Mouse (Mus musculus) liver, postnatal 0 days (tissue): ENCODE data around the gene Dusp27. TPM values are rescaled to one million over a fixed set of nuclear protein-coding genes. Genes with fewer than 3 reads are reported as not detected.

Experiments used
- ATAC-seq: fragments of 200-750 bp; cut with Nextera tagmentation; 2 replicates; pipeline ENCODE4 v1.8.0; 2017; ENCODE audit warnings: mild to moderate bottlenecking, moderate library complexity
- DNase-seq: peaks from one replicate; pipeline ENCODE4 v3.0.0-alpha.2; 2016
- H3K27ac ChIP-seq: fragments of 300-500 bp; sonication (generic); 2 replicates; pipeline ENCODE4 v1.5.1; 2014; ENCODE audit warnings: antibody characterized with exemption, moderate library complexity, mild to moderate bottlenecking, low read depth
- H3K27me3 ChIP-seq: fragments of 300-500 bp; sonication (generic); 2 replicates; pipeline ENCODE4 v1.6.1; 2014; ENCODE audit warnings: low read length, control low read depth, mixed read lengths; ENCODE audit not compliant: insufficient read depth
- H3K36me3 ChIP-seq: fragments of 300-500 bp; sonication (generic); replicated peaks from 2 replicates; pipeline ENCODE4 v1.6.1; 2014; ENCODE audit warnings: mild to moderate bottlenecking, control low read depth, low read length, moderate library complexity, mixed read lengths; ENCODE audit not compliant: insufficient read depth
- H3K4me1 ChIP-seq: fragments of 300-500 bp; sonication (generic); 2 replicates; pipeline ENCODE4 v1.6.1; 2014; ENCODE audit warnings: antibody characterized with exemption, mild to moderate bottlenecking, control low read depth; ENCODE audit not compliant: insufficient read depth
- H3K4me2 ChIP-seq: fragments of 300-500 bp; sonication (generic); 2 replicates; pipeline ENCODE4 v1.6.1; 2014; ENCODE audit warnings: low read depth, mild to moderate bottlenecking, low read length, moderate library complexity, mixed read lengths
- H3K4me3 ChIP-seq: fragments of 300-500 bp; sonication (generic); 2 replicates; pipeline ENCODE4 v1.5.1; 2014; ENCODE audit warnings: low read depth, low read length
- H3K9ac ChIP-seq: fragments of 300-500 bp; sonication (generic); replicated peaks from 2 replicates; pipeline ENCODE4 v1.6.1; 2014; ENCODE audit warnings: mild to moderate bottlenecking, moderate library complexity
- H3K9me3 ChIP-seq: fragments of 300-500 bp; sonication (generic); 2 replicates; pipeline ENCODE4 v1.6.1; 2016; ENCODE audit warnings: mild to moderate bottlenecking, control low read depth, low read length, mixed read lengths
- CTCF ChIP-seq: sonication (generic); IDR thresholded peaks from 2 replicates; pipeline ENCODE4 v1.5.1; 2016; ENCODE audit warnings: antibody characterized with exemption, low read depth
- EP300 ChIP-seq: IDR thresholded peaks from 2 replicates; pipeline ENCODE4 v1.6.1; 2016; ENCODE audit warnings: antibody characterized with exemption, low read depth, mild to moderate bottlenecking
- WGBS: fragments of 180-500 bp; shearing (Covaris S2); extraction: QIAGEN DNeasy Blood & Tissue Kit; methylation state at CpG from one replicate; pipeline ENCODE4 v1.1.7; 2014; ENCODE audit not compliant: insufficient replicate concordance; 5-methylcytosine and 5-hydroxymethylcytosine counted together
- polyA plus RNA-seq: library from polyadenylated mRNA; unstranded; fragments of >200 nt; fragmentation: Nextera tagmentation; extraction: Ambion mirVana; gene quantifications from 2 replicates; pipeline ENCODE4 v1.2.1, GENCODE M21; 2015

The Dusp27 gene
- polyA plus RNA-seq, result 0.04 and 0.20 TPM in 2 replicates

DNA sequence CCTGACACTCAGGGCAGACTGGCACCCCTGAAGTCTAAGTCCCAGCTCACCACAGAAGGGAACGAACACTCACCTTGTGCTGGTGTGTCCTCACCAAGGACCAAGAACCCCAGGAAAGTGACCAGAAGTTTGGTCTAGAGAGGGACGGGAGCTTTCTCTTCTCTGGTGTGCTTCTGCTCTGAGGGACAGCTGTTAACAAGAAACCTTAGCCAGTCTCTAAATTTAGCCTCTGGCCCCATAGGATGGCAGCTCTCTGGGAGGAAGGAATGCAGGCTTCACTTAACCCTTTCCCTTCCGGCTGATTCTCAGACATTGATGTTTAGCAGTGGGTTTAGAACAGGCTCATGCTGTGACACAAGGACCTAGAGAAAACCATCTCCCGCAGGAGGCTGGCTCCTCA is at the start of gene Dusp27:
Gene Dusp27 (minus strand): TSS at position 204 of the 400 bp plus-strand sequence.
- no peak for DNase-seq
- WGBS, result 57% methylated on average over 4 of the region's 4 CpGs
- no peak within 1 kb of the TSS for H3K4me2 ChIP-seq

GRCm38 (mm10) chr1:166173621-166174020 is 45.9 kb upstream of the Dusp27 start:
- Histone ChIP-seq H3K9me3 (no peaks in the 10 kb centered on the region), H3K27ac (no peak overlapping the region), H3K36me3 (no peaks in the 10 kb centered on the region), H3K9ac (no peak overlapping the region), H3K4me2 (no peak overlapping the region), H3K4me3 (no peak overlapping the region), H3K27me3 (no peaks in the 10 kb centered on the region), H3K4me1 (no peaks in the 10 kb centered on the region)
- TF ChIP-seq CTCF (no peak), EP300 (no peak)
- ATAC-seq, result no peak
- WGBS, result 76% methylated on average over 9 of the region's 9 CpGs
- DNase-seq, result no peak

More for the DNA sequence above, at the start of gene Dusp27:
- H3K27me3 ChIP-seq, result no peaks in the 10 kb centered on the region
- no peak for ATAC-seq
- TF ChIP-seq CTCF (no peak), EP300 (no peak)
- H3K4me1 ChIP-seq, result peaks cover 3% of the 10 kb centered on the region; the same call in 1 of the 2 replicates
- no peak within 1 kb of the TSS for H3K27ac ChIP-seq
- H3K36me3 ChIP-seq, result no peaks in the 10 kb centered on the region
- no peaks in the 10 kb centered on the region for H3K9me3 ChIP-seq
- H3K4me3 ChIP-seq, result no peak within 1 kb of the TSS
- H3K9ac ChIP-seq, result no peak within 1 kb of the TSS

- H3K4me3 ChIP-seq, result no peak overlapping the region
- H3K4me1 ChIP-seq, result no peaks in the 10 kb centered on the region
- H3K27me3 ChIP-seq, result no peaks in the 10 kb centered on the region
- ATAC-seq, result no peak
- DNase-seq, result no peak
- no peaks in the 10 kb centered on the region for H3K9me3 ChIP-seq
- H3K9ac ChIP-seq, result no peak overlapping the region
- WGBS, result 70% methylated on average over 3 of the region's 3 CpGs
- no peaks in the 10 kb centered on the region for H3K36me3 ChIP-seq
- TF ChIP-seq EP300 (no peak), CTCF (no peak)
- H3K27ac ChIP-seq, result no peak overlapping the region
- no peak overlapping the region for H3K4me2 ChIP-seq
These were observed 45.3 kb upstream of the Dusp27 start for GRCm38 (mm10) chr1:166172992-166173391.

DNA sequence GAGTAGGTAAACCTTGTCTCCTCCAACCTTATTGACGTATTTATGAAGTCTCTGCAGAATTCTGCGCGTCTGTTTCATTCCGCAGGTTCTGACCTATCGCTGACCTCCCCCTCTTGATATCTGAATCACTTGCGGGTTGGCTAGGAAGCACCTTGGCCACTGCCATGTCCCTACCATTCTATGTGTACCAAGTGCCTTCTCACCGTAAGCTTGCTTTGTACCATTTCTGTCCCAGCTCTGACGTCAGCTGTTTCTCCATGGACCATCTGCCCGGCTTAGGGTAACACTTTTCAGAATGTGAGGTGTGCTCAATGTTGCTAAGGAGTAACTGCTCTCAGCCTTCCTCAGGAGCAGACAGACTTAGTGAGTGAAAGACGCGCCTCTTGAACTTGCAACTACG is 43.1 kb upstream of the Dusp27 start:
- no peak overlapping the region for H3K4me3 ChIP-seq
- H3K9ac ChIP-seq, result no peak overlapping the region
- no peaks in the 10 kb centered on the region for H3K27me3 ChIP-seq
- no peaks in the 10 kb centered on the region for H3K9me3 ChIP-seq
- no peak overlapping the region for H3K27ac ChIP-seq
- DNase-seq, result peak; percentile 3
- WGBS, result 86% methylated on average over 12 of the region's 12 CpGs
- TF ChIP-seq CTCF (no peak), EP300 (no peak)
- no peaks in the 10 kb centered on the region for H3K36me3 ChIP-seq
- ATAC-seq, result no peak
- no peak overlapping the region for H3K4me2 ChIP-seq
- H3K4me1 ChIP-seq, result no peaks in the 10 kb centered on the region

- Histone ChIP-seq H3K36me3 (no peaks in the 10 kb centered on the region), H3K27me3 (no peaks in the 10 kb centered on the region), H3K9ac (no peak overlapping the region), H3K4me3 (no peak overlapping the region), H3K4me1 (no peaks in the 10 kb centered on the region), H3K9me3 (no peaks in the 10 kb centered on the region), H3K27ac (no peak overlapping the region), H3K4me2 (no peak overlapping the region)
- DNase-seq (no peak), ATAC-seq (no peak)
- 70% methylated on average over 7 of the region's 7 CpGs for WGBS
- no peak for TF ChIP-seq EP300
These were observed 42.0 kb upstream of the Dusp27 start for GRCm38 (mm10) chr1:166169713-166170112.

- Histone ChIP-seq H3K9me3 (no peaks in the 10 kb centered on the region), H3K4me3 (no peak overlapping the region), H3K27me3 (no peaks in the 10 kb centered on the region), H3K36me3 (no peaks in the 10 kb centered on the region), H3K27ac (no peak overlapping the region), H3K9ac (no peak overlapping the region), H3K4me1 (no peaks in the 10 kb centered on the region), H3K4me2 (no peak overlapping the region)
- no peak for DNase-seq
- no peak for ATAC-seq
- TF ChIP-seq EP300, result no peak
- no peak for TF ChIP-seq CTCF
- 83% methylated on average over 7 of the region's 7 CpGs for WGBS
These were observed 40.3 kb upstream of the Dusp27 start for GRCm38 (mm10) chr1:166168017-166168416.

- TF ChIP-seq EP300 (no peak), CTCF (no peak)
- ATAC-seq (no peak), DNase-seq (no peak)
- no peaks in the 10 kb centered on the region for H3K9me3 ChIP-seq
- no peak overlapping the region for H3K4me2 ChIP-seq
- H3K36me3 ChIP-seq, result no peaks in the 10 kb centered on the region
- WGBS, result 80% methylated on average over 4 of the region's 4 CpGs
- H3K9ac ChIP-seq, result no peak overlapping the region
- no peak overlapping the region for H3K27ac ChIP-seq
- no peak overlapping the region for H3K4me3 ChIP-seq
- no peaks in the 10 kb centered on the region for H3K27me3 ChIP-seq
- no peaks in the 10 kb centered on the region for H3K4me1 ChIP-seq
These were observed 39.7 kb upstream of the Dusp27 start for GRCm38 (mm10) chr1:166167405-166167804.
